Mouse (Mus musculus) testis, adult 2 months (tissue): ENCODE measurements around the gene Isg20l2.

Source experiments
- CTCF ChIP-seq: fragments of 200-500 bp; IDR thresholded peaks from 2 replicates; pipeline ENCODE4 v1.5.1; 2012; ENCODE audit warnings: low read depth, mild to moderate bottlenecking, inconsistent platforms, low read length, moderate library complexity; ENCODE audit not compliant: control insufficient read depth, insufficient read depth, insufficient replicate concordance
- POLR2A ChIP-seq: fragments of 200-500 bp; IDR thresholded peaks from 2 replicates; pipeline ENCODE4 v1.6.1; 2012; ENCODE audit warnings: low read depth, mild to moderate bottlenecking, inconsistent platforms, low read length, moderate library complexity; ENCODE audit not compliant: control insufficient read depth

DNA sequence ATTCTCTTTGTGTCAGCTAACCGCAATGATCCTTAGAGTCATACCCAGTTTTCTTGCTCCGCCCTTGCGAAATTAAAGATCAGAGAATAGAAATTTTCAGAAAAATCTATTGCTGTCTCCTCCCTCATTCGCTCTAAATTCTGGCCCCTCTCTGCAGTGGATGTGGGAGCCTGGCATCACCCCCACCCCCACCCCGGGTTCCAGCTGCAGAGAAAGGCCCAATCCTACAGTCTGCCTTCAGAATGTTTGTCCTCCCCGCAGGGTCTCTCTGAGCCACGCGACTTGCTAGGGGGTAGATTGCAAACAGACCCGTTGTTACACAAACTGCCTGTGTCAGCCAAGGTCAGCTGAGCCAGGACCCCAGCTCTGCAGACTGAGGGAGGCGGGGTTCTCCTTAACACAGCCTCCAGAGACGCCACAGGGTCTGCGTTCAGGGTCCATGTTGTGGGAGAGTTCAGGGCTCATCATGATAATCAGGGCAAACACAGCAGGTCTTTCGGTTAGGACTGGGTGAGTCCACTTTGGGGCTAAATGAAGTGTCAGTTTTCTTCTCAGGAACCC lies 19.9 kb downstream of the Isg20l2 start:
- TF ChIP-seq POLR2A (no peak), CTCF (no peak)
